Mouse (Mus musculus) erythroblast, embryonic 14.5 days (primary cell): Measurements from ENCODE around the gene Shf.

Experiments used
- GATA1 ChIP-seq: IDR thresholded peaks from 2 replicates; pipeline ENCODE4 v1.6.1; 2012; ENCODE audit warnings: low read length, inconsistent platforms, mixed read lengths
- TAL1 ChIP-seq: IDR thresholded peaks from 3 replicates; pipeline ENCODE4 v1.6.1; 2012; ENCODE audit warnings: low read length, inconsistent platforms, mixed read lengths

GRCm38 (mm10) chr2:122407607-122408006 is 38.6 kb upstream of the Shf start:
- TF ChIP-seq GATA1 (no peak), TAL1 (no peak)
